Mouse (Mus musculus) forebrain, embryonic 15.5 days (tissue): Measurements from ENCODE around the gene Myo10. TPM values are rescaled to one million over a fixed set of nuclear protein-coding genes. Genes with fewer than 3 reads are reported as not detected.
"Not testable (repeated sequence)": the region's sequence is repeated elsewhere in the genome, so short reads cannot be mapped to it uniquely, and the experiment has no call there.

Experiments
- ATAC-seq: fragments of 200-750 bp; cut with Nextera tagmentation; replicated peaks from 2 replicates; pipeline ENCODE4 v1.8.0; 2017; ENCODE audit warnings: mild to moderate bottlenecking, moderate TSS enrichment, moderate library complexity
- H3K27ac ChIP-seq: fragments of 300-500 bp; sonication (generic); replicated peaks from 2 replicates; pipeline ENCODE4 v1.5.1; 2015; ENCODE audit warnings: mild to moderate bottlenecking, inconsistent platforms
- H3K27me3 ChIP-seq: fragments of 300-500 bp; sonication (generic); 2 replicates; pipeline ENCODE4 v1.6.1; 2015; ENCODE audit warnings: inconsistent platforms
- H3K36me3 ChIP-seq: fragments of 300-500 bp; sonication (generic); 2 replicates; pipeline ENCODE4 v1.6.1; 2015; ENCODE audit warnings: mild to moderate bottlenecking, inconsistent platforms
- H3K4me1 ChIP-seq: fragments of 300-500 bp; sonication (generic); 2 replicates; pipeline ENCODE4 v1.6.1; 2015; ENCODE audit warnings: inconsistent platforms
- H3K4me2 ChIP-seq: fragments of 300-500 bp; sonication (generic); replicated peaks from 2 replicates; pipeline ENCODE4 v1.6.1; 2015; ENCODE audit warnings: mild to moderate bottlenecking, inconsistent platforms
- H3K4me3 ChIP-seq: fragments of 300-500 bp; sonication (generic); 2 replicates; pipeline ENCODE4 v1.5.1; 2015; ENCODE audit warnings: mild to moderate bottlenecking, inconsistent platforms
- H3K9ac ChIP-seq: fragments of 300-500 bp; sonication (generic); replicated peaks from 2 replicates; pipeline ENCODE4 v1.6.1; 2015; ENCODE audit warnings: mild to moderate bottlenecking, inconsistent platforms
- H3K9me3 ChIP-seq: fragments of 300-500 bp; sonication (generic); 2 replicates; pipeline ENCODE4 v1.6.1; 2016; ENCODE audit warnings: inconsistent platforms
- WGBS: fragments of 180-500 bp; shearing (Covaris S2); methylation state at CpG from one replicate; pipeline ENCODE4 v1.1.7; 2015; ENCODE audit warnings: mixed read lengths; 5-methylcytosine and 5-hydroxymethylcytosine counted together
- polyA plus RNA-seq: library from polyadenylated mRNA; unstranded; fragments of >200 nt; fragmentation: Nextera tagmentation; extraction: Ambion mirVana; gene quantifications from 2 replicates; pipeline ENCODE4 v1.2.1, GENCODE M21; 2015

Myo10 gene
- polyA plus RNA-seq, 1 experiment from 2014 or later: 43.0 TPM

- ATAC-seq, H3K27ac ChIP-seq, H3K9me3 ChIP-seq, H3K4me2 ChIP-seq, H3K9ac ChIP-seq, H3K27me3 ChIP-seq, H3K36me3 ChIP-seq, H3K4me3 ChIP-seq: not testable (repeated sequence)
- H3K4me1 ChIP-seq: peaks cover 25% of the 10 kb centered on the region
- 93% methylated on average over 3 of the region's 4 CpGs for WGBS
Measured at GRCm38 (mm10) chr15:25718104-25718503, 95.8 kb downstream of the Myo10 start.

- Histone ChIP-seq H3K4me3 (no peak overlapping the region), H3K9ac (no peak overlapping the region), H3K9me3 (no peaks in the 10 kb centered on the region), H3K4me1 (peaks cover 18% of the 10 kb centered on the region), H3K27ac (no peak overlapping the region), H3K4me2 (no peak overlapping the region), H3K36me3 (no peaks in the 10 kb centered on the region), H3K27me3 (no peaks in the 10 kb centered on the region)
- WGBS: 61% methylated on average over 8 of the region's 8 CpGs
- ATAC-seq: no peak
Measured at GRCm38 (mm10) chr15:25719270-25719669, 96.9 kb downstream of the Myo10 start.

GRCm38 (mm10) chr15:25720263-25720662 is 97.9 kb downstream of the Myo10 start:
- no peak for ATAC-seq
- Histone ChIP-seq H3K27me3 (no peaks in the 10 kb centered on the region), H3K27ac (no peak overlapping the region), H3K4me3 (no peak overlapping the region), H3K36me3 (no peaks in the 10 kb centered on the region), H3K4me2 (no peak overlapping the region), H3K9me3 (no peaks in the 10 kb centered on the region), H3K4me1 (peaks cover 10% of the 10 kb centered on the region), H3K9ac (no peak overlapping the region)
- 77% methylated on average over 6 of the region's 6 CpGs for WGBS

- Histone ChIP-seq H3K27me3 (no peaks in the 10 kb centered on the region), H3K4me2 (no peak overlapping the region), H3K4me3 (no peak overlapping the region), H3K4me1 (peaks cover 3% of the 10 kb centered on the region; the same call in 1 of the 2 replicates), H3K9me3 (no peaks in the 10 kb centered on the region), H3K27ac (no peak overlapping the region), H3K36me3 (no peaks in the 10 kb centered on the region), H3K9ac (no peak overlapping the region)
- WGBS: 72% methylated on average over 12 of the region's 12 CpGs
- no peak; the same call in 1 of the 2 replicates for ATAC-seq
Measured at GRCm38 (mm10) chr15:25723281-25724113, 101.2 kb downstream of the Myo10 start.

- no peak for ATAC-seq
- Histone ChIP-seq H3K9me3 (no peaks in the 10 kb centered on the region), H3K27me3 (no peaks in the 10 kb centered on the region), H3K4me3 (no peak overlapping the region), H3K27ac (no peak overlapping the region), H3K4me2 (no peak overlapping the region), H3K4me1 (peaks cover 3% of the 10 kb centered on the region; the same call in 1 of the 2 replicates), H3K9ac (no peak overlapping the region), H3K36me3 (no peaks in the 10 kb centered on the region)
- WGBS: 95% methylated on average over 6 of the region's 6 CpGs
Measured at GRCm38 (mm10) chr15:25724549-25724948, 102.2 kb downstream of the Myo10 start.

- Histone ChIP-seq H3K27me3 (no peaks in the 10 kb centered on the region), H3K9ac (no peak overlapping the region), H3K4me1 (peaks cover 3% of the 10 kb centered on the region; the same call in 1 of the 2 replicates), H3K27ac (no peak overlapping the region), H3K4me3 (no peak overlapping the region), H3K4me2 (no peak overlapping the region), H3K36me3 (no peaks in the 10 kb centered on the region), H3K9me3 (no peaks in the 10 kb centered on the region)
- ATAC-seq: no peak
- WGBS: 77% methylated on average over 5 of the region's 5 CpGs
Measured at GRCm38 (mm10) chr15:25726814-25727213, 104.5 kb downstream of the Myo10 start.

- no peak overlapping the region for H3K27ac ChIP-seq
- no peak for ATAC-seq
- H3K4me1 ChIP-seq: peaks cover 5% of the 10 kb centered on the region
- H3K4me3 ChIP-seq: no peak overlapping the region
- 36% methylated on average over 4 of the region's 4 CpGs for WGBS
- H3K9ac ChIP-seq: no peak overlapping the region
- no peaks in the 10 kb centered on the region for H3K36me3 ChIP-seq
- H3K27me3 ChIP-seq: no peaks in the 10 kb centered on the region
- H3K4me2 ChIP-seq: no peak overlapping the region
- no peaks in the 10 kb centered on the region for H3K9me3 ChIP-seq
Measured at GRCm38 (mm10) chr15:25728501-25728900, 106.2 kb downstream of the Myo10 start.

GRCm38 (mm10) chr15:25731053-25731452 is 108.7 kb downstream of the Myo10 start:
- H3K4me1 ChIP-seq: peaks cover 5% of the 10 kb centered on the region; the same call in 1 of the 2 replicates
- H3K4me2 ChIP-seq: no peak overlapping the region
- no peaks in the 10 kb centered on the region for H3K36me3 ChIP-seq
- H3K27me3 ChIP-seq: no peaks in the 10 kb centered on the region
- H3K4me3 ChIP-seq: no peak overlapping the region
- ATAC-seq: 0 out of 2 replicates have a peak, but pooled peaks have one; percentile 41
- no peak overlapping the region for H3K9ac ChIP-seq
- H3K27ac ChIP-seq: no peak overlapping the region
- 23% methylated on average over 9 of the region's 9 CpGs for WGBS
- H3K9me3 ChIP-seq: no peaks in the 10 kb centered on the region

GRCm38 (mm10) chr15:25732758-25733428 is 110.6 kb downstream of the Myo10 start:
- no peaks in the 10 kb centered on the region for H3K27me3 ChIP-seq
- peak; percentile 71 for ATAC-seq
- WGBS: 63% methylated on average over 8 of the region's 8 CpGs
- no peaks in the 10 kb centered on the region for H3K9me3 ChIP-seq
- no peak overlapping the region for H3K4me2 ChIP-seq
- no peaks in the 10 kb centered on the region for H3K36me3 ChIP-seq
- no peak overlapping the region for H3K27ac ChIP-seq
- H3K4me3 ChIP-seq: no peak overlapping the region
- H3K4me1 ChIP-seq: peaks cover 5% of the 10 kb centered on the region; the same call in 1 of the 2 replicates
- no peak overlapping the region for H3K9ac ChIP-seq

GRCm38 (mm10) chr15:25733739-25734430 is 111.6 kb downstream of the Myo10 start:
- no peak overlapping the region for H3K9ac ChIP-seq
- H3K27ac ChIP-seq: no peak overlapping the region
- WGBS: 91% methylated on average over 11 of the region's 11 CpGs
- no peak overlapping the region for H3K4me2 ChIP-seq
- no peaks in the 10 kb centered on the region for H3K36me3 ChIP-seq
- no peaks in the 10 kb centered on the region for H3K27me3 ChIP-seq
- no peaks in the 10 kb centered on the region for H3K9me3 ChIP-seq
- H3K4me3 ChIP-seq: no peak overlapping the region
- ATAC-seq: no peak
- peaks cover 5% of the 10 kb centered on the region; the same call in 1 of the 2 replicates for H3K4me1 ChIP-seq

GRCm38 (mm10) chr15:25736531-25736930 is 114.2 kb downstream of the Myo10 start:
- H3K9ac ChIP-seq: no peak overlapping the region
- no peaks in the 10 kb centered on the region for H3K9me3 ChIP-seq
- WGBS: 61% methylated on average over 6 of the region's 6 CpGs
- H3K4me1 ChIP-seq: peaks cover 5% of the 10 kb centered on the region; the same call in 1 of the 2 replicates
- H3K36me3 ChIP-seq: no peaks in the 10 kb centered on the region
- H3K27ac ChIP-seq: no peak overlapping the region
- H3K4me2 ChIP-seq: no peak overlapping the region
- ATAC-seq: no peak
- H3K27me3 ChIP-seq: no peaks in the 10 kb centered on the region
- H3K4me3 ChIP-seq: no peak overlapping the region

GRCm38 (mm10) chr15:25740271-25740670 is 117.9 kb downstream of the Myo10 start:
- Histone ChIP-seq H3K9ac (no peak overlapping the region), H3K4me2 (no peak overlapping the region), H3K4me1 (no peaks in the 10 kb centered on the region), H3K9me3 (no peaks in the 10 kb centered on the region), H3K36me3 (no peaks in the 10 kb centered on the region), H3K27me3 (no peaks in the 10 kb centered on the region), H3K27ac (no peak overlapping the region), H3K4me3 (no peak overlapping the region)
- WGBS: 52% methylated on average over 4 of the region's 4 CpGs
- 0 out of 2 replicates have a peak, but pooled peaks have one; percentile 26 for ATAC-seq
